Mouse (Mus musculus): ENCODE results near the gene Ss18l1. TPM values are rescaled to one million over a fixed set of nuclear protein-coding genes. Genes with fewer than 3 reads are reported as not detected.

Gene Ss18l1
- polyA plus RNA-seq (2016; fragmentation: Nextera tagmentation; extraction: Ambion mirVana) = 25.0 and 29.4 TPM in 2 replicates

- peak within 1 kb of the TSS; percentile 96 for H3K9ac ChIP-seq
- H3K4me1 ChIP-seq = peaks cover 38% of the 10 kb centered on the region
- peak within 1 kb of the TSS; percentile 91 for H3K4me3 ChIP-seq (replicated peaks)
- no peaks in the 10 kb centered on the region for H3K27me3 ChIP-seq
- peaks cover 26% of the 10 kb centered on the region for H3K36me3 ChIP-seq (replicated peaks)
- H3K27ac ChIP-seq = peak within 1 kb of the TSS; percentile 98
- H3K9me3 ChIP-seq = no peaks in the 10 kb centered on the region
- H3K4me2 ChIP-seq = peak within 1 kb of the TSS; percentile 66
- ATAC-seq (ENCODE audit: low FRiP score) = peak; percentile 95
- under 1% methylated on average over 78 of the region's 78 CpGs for WGBS
These were observed at the start of gene Ss18l1, which contains the start of gene Psma7 for GRCm38 (mm10) chr2:180042256-180042857. Gene Ss18l1 (plus strand): TSS chr2:180042509. Gene Psma7 (minus strand): TSS chr2:180042433.

GRCm38 (mm10) chr2:179993071-179993470 is 49.2 kb upstream of the Ss18l1 start:
- no peak for ATAC-seq (ENCODE audit: low FRiP score)
- Histone ChIP-seq H3K4me3 (replicated peaks) (no peak overlapping the region), H3K27ac (no peak overlapping the region), H3K36me3 (replicated peaks) (no peaks in the 10 kb centered on the region), H3K9me3 (no peaks in the 10 kb centered on the region), H3K9ac (no peak overlapping the region), H3K4me1 (no peaks in the 10 kb centered on the region), H3K27me3 (no peaks in the 10 kb centered on the region), H3K4me2 (no peak overlapping the region)
- 90% methylated on average over 5 of the region's 5 CpGs for WGBS

GRCm38 (mm10) chr2:179998431-179998830 is 43.9 kb upstream of the Ss18l1 start:
- 88% methylated on average over 4 of the region's 4 CpGs for WGBS
- Histone ChIP-seq H3K27me3 (peaks cover 5% of the 10 kb centered on the region), H3K4me2 (no peak overlapping the region), H3K9ac (no peak overlapping the region), H3K27ac (no peak overlapping the region), H3K9me3 (no peaks in the 10 kb centered on the region), H3K36me3 (replicated peaks) (no peaks in the 10 kb centered on the region), H3K4me3 (replicated peaks) (no peak overlapping the region), H3K4me1 (no peaks in the 10 kb centered on the region)
- ATAC-seq (ENCODE audit: low FRiP score) = no peak

GRCm38 (mm10) chr2:180001635-180002034 is 40.7 kb upstream of the Ss18l1 start:
- Histone ChIP-seq H3K27me3 (peaks cover 17% of the 10 kb centered on the region), H3K9me3 (no peaks in the 10 kb centered on the region), H3K36me3 (replicated peaks) (no peaks in the 10 kb centered on the region), H3K27ac (no peak overlapping the region), H3K4me1 (no peaks in the 10 kb centered on the region), H3K4me2 (no peak overlapping the region), H3K9ac (no peak overlapping the region), H3K4me3 (replicated peaks) (no peak overlapping the region)
- ATAC-seq (ENCODE audit: low FRiP score) = no peak
- WGBS = 93% methylated on average over 9 of the region's 9 CpGs

GRCm38 (mm10) chr2:180005656-180006351 is 36.5 kb upstream of the Ss18l1 start:
- H3K4me1 ChIP-seq = no peaks in the 10 kb centered on the region
- peaks cover 14% of the 10 kb centered on the region; the same call in 1 of the 2 replicates for H3K27me3 ChIP-seq
- no peak overlapping the region for H3K9ac ChIP-seq
- no peak overlapping the region for H3K4me2 ChIP-seq
- no peak overlapping the region for H3K27ac ChIP-seq
- no peak for ATAC-seq (ENCODE audit: low FRiP score)
- 67% methylated on average over 5 of the region's 5 CpGs for WGBS
- H3K9me3 ChIP-seq = no peaks in the 10 kb centered on the region
- H3K4me3 ChIP-seq (replicated peaks) = no peak overlapping the region
- no peaks in the 10 kb centered on the region for H3K36me3 ChIP-seq (replicated peaks)

- peaks cover 14% of the 10 kb centered on the region; the same call in 1 of the 2 replicates for H3K27me3 ChIP-seq
- no peaks in the 10 kb centered on the region for H3K9me3 ChIP-seq
- no peaks in the 10 kb centered on the region for H3K4me1 ChIP-seq
- no peak for ATAC-seq (ENCODE audit: low FRiP score)
- 46% methylated on average over 9 of the region's 9 CpGs for WGBS
- no peak overlapping the region for H3K27ac ChIP-seq
- H3K9ac ChIP-seq = no peak overlapping the region
- H3K36me3 ChIP-seq (replicated peaks) = no peaks in the 10 kb centered on the region
- no peak overlapping the region for H3K4me3 ChIP-seq (replicated peaks)
- no peak overlapping the region for H3K4me2 ChIP-seq
These were observed 35.8 kb upstream of the Ss18l1 start for GRCm38 (mm10) chr2:180006352-180007017.

- no peaks in the 10 kb centered on the region for H3K36me3 ChIP-seq (replicated peaks)
- H3K9me3 ChIP-seq = no peaks in the 10 kb centered on the region
- ATAC-seq (ENCODE audit: low FRiP score) = no peak
- H3K4me1 ChIP-seq = no peaks in the 10 kb centered on the region
- H3K9ac ChIP-seq = no peak overlapping the region
- WGBS = 92% methylated on average over 7 of the region's 7 CpGs
- H3K4me3 ChIP-seq (replicated peaks) = no peak overlapping the region
- no peak overlapping the region for H3K4me2 ChIP-seq
- H3K27me3 ChIP-seq = peaks cover 12% of the 10 kb centered on the region; the same call in 1 of the 2 replicates
- no peak overlapping the region for H3K27ac ChIP-seq
These were observed 31.6 kb upstream of the Ss18l1 start for GRCm38 (mm10) chr2:180010686-180011085.

- H3K27me3 ChIP-seq = peaks cover 5% of the 10 kb centered on the region; the same call in 1 of the 2 replicates
- no peak overlapping the region for H3K4me2 ChIP-seq
- H3K4me3 ChIP-seq (replicated peaks) = no peak overlapping the region
- no peak overlapping the region for H3K27ac ChIP-seq
- H3K4me1 ChIP-seq = no peaks in the 10 kb centered on the region
- ATAC-seq (ENCODE audit: low FRiP score) = no peak
- no peaks in the 10 kb centered on the region for H3K9me3 ChIP-seq
- H3K9ac ChIP-seq = no peak overlapping the region
- WGBS = 81% methylated on average over 6 of the region's 6 CpGs
- H3K36me3 ChIP-seq (replicated peaks) = no peaks in the 10 kb centered on the region
These were observed 30.9 kb upstream of the Ss18l1 start for GRCm38 (mm10) chr2:180011370-180011769.

- 86% methylated on average over 7 of the region's 7 CpGs for WGBS
- H3K4me1 ChIP-seq = no peaks in the 10 kb centered on the region
These were observed 28.6 kb upstream of the Ss18l1 start for GRCm38 (mm10) chr2:180013686-180014085.

GRCm38 (mm10) chr2:180017632-180018031 is 24.7 kb upstream of the Ss18l1 start:
- Histone ChIP-seq H3K36me3 (replicated peaks) (no peaks in the 10 kb centered on the region), H3K4me3 (replicated peaks) (no peak overlapping the region), H3K4me1 (no peaks in the 10 kb centered on the region), H3K9ac (no peak overlapping the region), H3K27ac (no peak overlapping the region), H3K27me3 (peaks cover 48% of the 10 kb centered on the region), H3K9me3 (no peaks in the 10 kb centered on the region), H3K4me2 (no peak overlapping the region)
- ATAC-seq (ENCODE audit: low FRiP score) = no peak
- WGBS = 69% methylated on average over 4 of the region's 4 CpGs

More at GRCm38 (mm10) chr2:180013686-180014085, 28.6 kb upstream of the Ss18l1 start:
- H3K27ac ChIP-seq = no peak overlapping the region
- H3K4me2 ChIP-seq = no peak overlapping the region
- H3K9ac ChIP-seq = no peak overlapping the region
- ATAC-seq (ENCODE audit: low FRiP score) = no peak
- H3K27me3 ChIP-seq = peaks cover 9% of the 10 kb centered on the region; the same call in 1 of the 2 replicates
- H3K9me3 ChIP-seq = no peaks in the 10 kb centered on the region
- H3K36me3 ChIP-seq (replicated peaks) = no peaks in the 10 kb centered on the region
- H3K4me3 ChIP-seq (replicated peaks) = no peak overlapping the region

- H3K27ac ChIP-seq = no peak overlapping the region
- no peak overlapping the region for H3K9ac ChIP-seq
- peaks cover 57% of the 10 kb centered on the region for H3K27me3 ChIP-seq
- no peaks in the 10 kb centered on the region for H3K9me3 ChIP-seq
- H3K36me3 ChIP-seq (replicated peaks) = no peaks in the 10 kb centered on the region
- H3K4me3 ChIP-seq (replicated peaks) = no peak overlapping the region
- 88% methylated on average over 9 of the region's 9 CpGs for WGBS
- H3K4me1 ChIP-seq = no peaks in the 10 kb centered on the region
- no peak for ATAC-seq (ENCODE audit: low FRiP score)
- H3K4me2 ChIP-seq = no peak overlapping the region
These were observed 23.7 kb upstream of the Ss18l1 start for GRCm38 (mm10) chr2:180018573-180018972.

- Histone ChIP-seq H3K4me3 (replicated peaks) (no peak overlapping the region), H3K27ac (no peak overlapping the region), H3K9ac (no peak overlapping the region), H3K9me3 (no peaks in the 10 kb centered on the region), H3K4me2 (no peak overlapping the region), H3K4me1 (no peaks in the 10 kb centered on the region; the same call in 1 of the 2 replicates), H3K27me3 (peaks cover 60% of the 10 kb centered on the region), H3K36me3 (replicated peaks) (no peaks in the 10 kb centered on the region)
- 79% methylated on average over 7 of the region's 7 CpGs for WGBS
- no peak for ATAC-seq (ENCODE audit: low FRiP score)
These were observed 22.1 kb upstream of the Ss18l1 start for GRCm38 (mm10) chr2:180020091-180020661.
